8 mouse cellular contexts compared by ENCODE assay signal in the genomic region with DNA sequence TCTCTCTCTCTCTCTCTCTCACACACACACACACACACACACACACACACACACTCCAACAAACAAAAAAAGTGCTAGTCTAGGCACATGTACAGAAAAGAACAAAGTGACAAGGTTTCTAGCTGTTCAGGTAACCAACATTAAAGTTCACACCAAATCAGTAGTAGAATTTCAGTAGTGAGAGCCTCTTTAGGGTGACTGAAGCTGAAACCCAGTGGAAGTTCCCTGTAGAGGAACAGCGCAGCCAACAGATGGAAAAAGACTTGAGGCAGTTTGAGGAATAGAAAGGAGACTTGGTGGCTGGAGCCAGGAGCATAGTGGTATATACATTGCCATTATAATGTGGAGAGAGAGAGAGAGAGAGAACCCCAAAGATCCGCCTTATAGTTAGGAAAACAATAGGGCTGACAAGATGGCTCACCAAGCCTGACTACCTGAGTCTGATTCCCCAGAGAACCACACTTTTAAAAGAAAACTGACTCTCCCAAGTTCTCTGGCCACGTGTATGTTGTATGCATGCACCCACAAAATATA. TPM values are rescaled to one million over a fixed set of nuclear protein-coding genes. Genes with fewer than 3 reads are reported as not detected.
DNase-seq lines count a peak whose midpoint lies in the region; ATAC-seq and TF ChIP-seq lines count a peak whose summit lies in the region.

No protein-coding gene starts in this region.

- peaks cover 66% of the 10 kb centered on the region for H3K4me1 ChIP-seq in erythroblast, embryonic 14.5 days (ENCODE audit: control insufficient read depth)
- H3K4me1 ChIP-seq in thymus, adult 2 months (replicated peaks; ENCODE audit: control insufficient read depth, insufficient read depth, low read length): peaks cover 10% of the 10 kb centered on the region
- H3K4me1 ChIP-seq in limb, embryonic 14.5 days (ENCODE audit: control insufficient read depth, insufficient read depth, low read length): peaks cover 12% of the 10 kb centered on the region
- peaks cover 3% of the 10 kb centered on the region; the same call in 1 of the 2 replicates for H3K4me1 ChIP-seq in stomach, postnatal 0 days (replicated peaks; ENCODE audit: control insufficient read depth, insufficient read depth)

- TF ChIP-seq POLR2A in thymus, adult 2 months (IDR thresholded peaks at IDR 0.05; ENCODE audit: control insufficient read depth, extremely low read depth, insufficient read depth, low read length, poor library complexity): no peak
- no peak for TF ChIP-seq POLR2A in limb, embryonic 14.5 days (IDR thresholded peaks at IDR 0.05; ENCODE audit: borderline replicate concordance, extremely low read depth, insufficient read depth, insufficient read length)

- H3K4me2 ChIP-seq in limb, embryonic 14.5 days (replicated peaks; ENCODE audit: low read depth, low read length, severe bottlenecking): peak overlapping the region; percentile 64
- peak overlapping the region; percentile 73 for H3K4me2 ChIP-seq in stomach, postnatal 0 days (replicated peaks; ENCODE audit: low read depth)

- WGBS in thymus, adult 2 months: 26% methylated on average over 3 of the region's 3 CpGs
- 30% methylated on average over 3 of the region's 3 CpGs for WGBS in limb, embryonic 14.5 days
- 28% methylated on average over 3 of the region's 3 CpGs for WGBS in stomach, postnatal 0 days

- peaks cover 5% of the 10 kb centered on the region for H3K27me3 ChIP-seq in erythroblast, embryonic 14.5 days (ENCODE audit: control insufficient read depth)
- H3K27me3 ChIP-seq in thymus, adult 2 months (ENCODE audit: control insufficient read depth, insufficient read depth, low read length): no peaks in the 10 kb centered on the region
- H3K27me3 ChIP-seq in limb, embryonic 14.5 days (ENCODE audit: control insufficient read depth, insufficient read depth, low read length): no peaks in the 10 kb centered on the region
- no peaks in the 10 kb centered on the region for H3K27me3 ChIP-seq in stomach, postnatal 0 days (ENCODE audit: control insufficient read depth, insufficient read depth, low read length)

- H3K36me3 ChIP-seq in erythroblast, embryonic 14.5 days (ENCODE audit: control insufficient read depth): peaks cover 24% of the 10 kb centered on the region
- H3K36me3 ChIP-seq in thymus, adult 2 months (ENCODE audit: control insufficient read depth, insufficient read depth, low read length): no peaks in the 10 kb centered on the region
- peaks cover 3% of the 10 kb centered on the region; the same call in 1 of the 2 replicates for H3K36me3 ChIP-seq in limb, embryonic 14.5 days (ENCODE audit: control insufficient read depth, insufficient read depth, low read length)
- peaks cover 3% of the 10 kb centered on the region; the same call in 1 of the 2 replicates for H3K36me3 ChIP-seq in stomach, postnatal 0 days (ENCODE audit: control insufficient read depth, insufficient read depth, low read length)

- H3K9me3 ChIP-seq in erythroblast, embryonic 14.5 days (ENCODE audit: control insufficient read depth, low read length): peaks cover 6% of the 10 kb centered on the region
- H3K9me3 ChIP-seq in limb, embryonic 14.5 days (ENCODE audit: control insufficient read depth, low read length): no peaks in the 10 kb centered on the region
- H3K9me3 ChIP-seq in stomach, postnatal 0 days (ENCODE audit: control insufficient read depth, low read length): no peaks in the 10 kb centered on the region

- peak overlapping the region; percentile 78 for H3K4me3 ChIP-seq in erythroblast, embryonic 14.5 days (replicated peaks)
- peak overlapping the region; percentile 90 for H3K4me3 ChIP-seq in thymus, adult 2 months (ENCODE audit: control insufficient read depth, insufficient read depth, low read length)
- peak overlapping the region; percentile 80 for H3K4me3 ChIP-seq in limb, embryonic 14.5 days (replicated peaks; ENCODE audit: low read length)
- peak overlapping the region; percentile 81 for H3K4me3 ChIP-seq in stomach, postnatal 0 days (ENCODE audit: low read depth, low read length)

- peak overlapping the region; percentile 90 for H3K9ac ChIP-seq in limb, embryonic 14.5 days (ENCODE audit: low read depth, low read length, severe bottlenecking)
- peak overlapping the region; percentile 90 for H3K9ac ChIP-seq in stomach, postnatal 0 days (ENCODE audit: low read length)

- no peak for DNase-seq in thymus, adult 2 months
- no peak for DNase-seq in thymus, postnatal 36 days
- DNase-seq in limb, embryonic 14.5 days (ENCODE audit: low spot score): no peak
- no peak for DNase-seq in stomach, postnatal 0 days (ENCODE audit: low spot score)
- DNase-seq in thymus, postnatal 4 days: no peak
- DNase-seq in urinary bladder, adult 2 months (ENCODE audit: low spot score): no peak

- no peak for ATAC-seq in erythroblast, adult 5-6 weeks (replicated peaks; ENCODE audit: low FRiP score, poor library complexity, severe bottlenecking)
- no peak for ATAC-seq in limb, embryonic 14.5 days (ENCODE audit: low FRiP score, low read depth)
- ATAC-seq in stomach, postnatal 0 days (ENCODE audit: low FRiP score, low TSS enrichment): no peak

- TF ChIP-seq CTCF in thymus, adult 2 months (IDR thresholded peaks at IDR 0.05; ENCODE audit: borderline replicate concordance, control insufficient read depth, extremely low read depth, insufficient read depth, low read length, poor library complexity): no peak
- TF ChIP-seq CTCF in stomach, postnatal 0 days (IDR thresholded peaks at IDR 0.05; ENCODE audit: low read depth): no peak

- TF ChIP-seq EP300 in stomach, postnatal 0 days (optimal IDR thresholded peaks at IDR 0.05): no peak

- H3K27ac ChIP-seq in thymus, adult 2 months (ENCODE audit: control insufficient read depth, insufficient read depth, low read length): no peak overlapping the region
- H3K27ac ChIP-seq in limb, embryonic 14.5 days (replicated peaks; ENCODE audit: low read depth, low read length): no peak overlapping the region; the same call in 1 of the 2 replicates
- peak overlapping the region; percentile 95 for H3K27ac ChIP-seq in stomach, postnatal 0 days (replicated peaks)

RNA-seq across cellular contexts. Expression of a gene that starts 1.0 kb away (rescaled TPM):
- polyA plus RNA-seq in erythroblast, embryonic 14.5 days (2012): 0.09 and 0.25 TPM in 2 replicates
- total RNA-seq in erythroblast, adult 5-6 weeks (2015; ENCODE audit: low replicate concordance): not detected in 2 replicates
- 0.09 TPM in 1 of 2 replicates, not detected in the other for total RNA-seq in erythroblast, adult 5-6 weeks (2017; ENCODE audit: low replicate concordance)
- polyA plus RNA-seq in thymus, adult 2 months (2012; rRNA removed): 8.9 and 10.4 TPM in 2 replicates
- polyA plus RNA-seq in limb, embryonic 14.5 days (2012; rRNA removed): 14.3 and 14.4 TPM in 2 replicates
- 19.2 and 22.3 TPM in 2 replicates for polyA plus RNA-seq in limb, embryonic 14.5 days (2014; fragmentation: Nextera tagmentation; extraction: Ambion mirVana)
- polyA plus RNA-seq in stomach, postnatal 0 days (2015; fragmentation: Nextera tagmentation; extraction: Ambion mirVana): 51.9 and 54.1 TPM in 2 replicates
- 31.3 and 38.1 TPM in 2 replicates for polyA plus RNA-seq in urinary bladder, adult 2 months (2012; rRNA removed)

RNA-seq across cellular contexts. Expression of a gene that starts 1.1 kb away (rescaled TPM):
- polyA plus RNA-seq in erythroblast, embryonic 14.5 days (2012): 16.0 and 20.1 TPM in 2 replicates
- total RNA-seq in erythroblast, adult 5-6 weeks (2015; ENCODE audit: low replicate concordance): 28.1 and 29.5 TPM in 2 replicates
- 45.1 and 58.0 TPM in 2 replicates for total RNA-seq in erythroblast, adult 5-6 weeks (2017; ENCODE audit: low replicate concordance)
- 151 and 159 TPM in 2 replicates for polyA plus RNA-seq in thymus, adult 2 months (2012; rRNA removed)
- polyA plus RNA-seq in limb, embryonic 14.5 days (2012; rRNA removed): 83.3 and 88.1 TPM in 2 replicates
- 33.8 and 40.1 TPM in 2 replicates for polyA plus RNA-seq in limb, embryonic 14.5 days (2014; fragmentation: Nextera tagmentation; extraction: Ambion mirVana)
- polyA plus RNA-seq in stomach, postnatal 0 days (2015; fragmentation: Nextera tagmentation; extraction: Ambion mirVana): 15.9 and 19.0 TPM in 2 replicates
- polyA plus RNA-seq in urinary bladder, adult 2 months (2012; rRNA removed): 56.7 and 58.4 TPM in 2 replicates

RNA-seq across cellular contexts. Expression of a gene that starts 10.1 kb away (rescaled TPM):
- polyA plus RNA-seq in erythroblast, embryonic 14.5 days (2012): 4.4 and 10.8 TPM in 2 replicates
- total RNA-seq in erythroblast, adult 5-6 weeks (2015; ENCODE audit: low replicate concordance): 11.1 and 58.3 TPM in 2 replicates
- 5.9 and 13.1 TPM in 2 replicates for total RNA-seq in erythroblast, adult 5-6 weeks (2017; ENCODE audit: low replicate concordance)
- 201 and 237 TPM in 2 replicates for polyA plus RNA-seq in thymus, adult 2 months (2012; rRNA removed)
- polyA plus RNA-seq in limb, embryonic 14.5 days (2012; rRNA removed): 131 and 152 TPM in 2 replicates
- 127 and 130 TPM in 2 replicates for polyA plus RNA-seq in limb, embryonic 14.5 days (2014; fragmentation: Nextera tagmentation; extraction: Ambion mirVana)
- 161 and 166 TPM in 2 replicates for polyA plus RNA-seq in stomach, postnatal 0 days (2015; fragmentation: Nextera tagmentation; extraction: Ambion mirVana)
- 166 and 177 TPM in 2 replicates for polyA plus RNA-seq in urinary bladder, adult 2 months (2012; rRNA removed)

RNA-seq across cellular contexts. Expression of a gene that starts 29.4 kb away (rescaled TPM):
- 1.8 and 3.4 TPM in 2 replicates for polyA plus RNA-seq in erythroblast, embryonic 14.5 days (2012)
- 3.1 TPM in 1 of 2 replicates, not detected in the other for total RNA-seq in erythroblast, adult 5-6 weeks (2015; ENCODE audit: low replicate concordance)
- not detected in 2 replicates for total RNA-seq in erythroblast, adult 5-6 weeks (2017; ENCODE audit: low replicate concordance)
- 1.2 and 2.0 TPM in 2 replicates for polyA plus RNA-seq in thymus, adult 2 months (2012; rRNA removed)
- 15.9 and 17.2 TPM in 2 replicates for polyA plus RNA-seq in limb, embryonic 14.5 days (2012; rRNA removed)
- polyA plus RNA-seq in limb, embryonic 14.5 days (2014; fragmentation: Nextera tagmentation; extraction: Ambion mirVana): 13.9 and 15.1 TPM in 2 replicates
- polyA plus RNA-seq in stomach, postnatal 0 days (2015; fragmentation: Nextera tagmentation; extraction: Ambion mirVana): 12.3 and 16.2 TPM in 2 replicates
- polyA plus RNA-seq in urinary bladder, adult 2 months (2012; rRNA removed): 47.1 and 70.4 TPM in 2 replicates

RNA-seq across cellular contexts. Expression of a gene that starts 37.6 kb away (rescaled TPM):
- not detected in 2 replicates for polyA plus RNA-seq in erythroblast, embryonic 14.5 days (2012)
- total RNA-seq in erythroblast, adult 5-6 weeks (2015; ENCODE audit: low replicate concordance): not detected in 2 replicates
- not detected in 2 replicates for total RNA-seq in erythroblast, adult 5-6 weeks (2017; ENCODE audit: low replicate concordance)
- 1.2 and 2.6 TPM in 2 replicates for polyA plus RNA-seq in thymus, adult 2 months (2012; rRNA removed)
- polyA plus RNA-seq in limb, embryonic 14.5 days (2012; rRNA removed): 2.0 and 2.2 TPM in 2 replicates
- polyA plus RNA-seq in limb, embryonic 14.5 days (2014; fragmentation: Nextera tagmentation; extraction: Ambion mirVana): 1.7 and 2.5 TPM in 2 replicates
- polyA plus RNA-seq in stomach, postnatal 0 days (2015; fragmentation: Nextera tagmentation; extraction: Ambion mirVana): 199 and 225 TPM in 2 replicates
- 1.9 and 2.7 TPM in 2 replicates for polyA plus RNA-seq in urinary bladder, adult 2 months (2012; rRNA removed)

Comparison
In these comparisons a context has a peak if more than half of its experiments do, and no peak if none do; other contexts are left out.
1. RNA of a gene that starts 10.1 kb away (polyA plus RNA-seq): 201 to 237 TPM in thymus, adult 2 months, 166 to 177 TPM in urinary bladder, adult 2 months, 161 to 166 TPM in stomach, postnatal 0 days and 127 to 152 TPM in limb, embryonic 14.5 days; 4.4 to 10.8 TPM in erythroblast, embryonic 14.5 days; every median in the first group is over 10 times any median in the second.
2. Peak in every context shown above with its lines, with median percentiles within 50 percentile points of each other: H3K4me3 ChIP-seq.